Mouse (Mus musculus): Measurements from ENCODE around the gene Armc7.
"Not testable (repeated sequence)": the region's sequence is repeated elsewhere in the genome, so short reads cannot be mapped to it uniquely, and the experiment has no call there.

DNA sequence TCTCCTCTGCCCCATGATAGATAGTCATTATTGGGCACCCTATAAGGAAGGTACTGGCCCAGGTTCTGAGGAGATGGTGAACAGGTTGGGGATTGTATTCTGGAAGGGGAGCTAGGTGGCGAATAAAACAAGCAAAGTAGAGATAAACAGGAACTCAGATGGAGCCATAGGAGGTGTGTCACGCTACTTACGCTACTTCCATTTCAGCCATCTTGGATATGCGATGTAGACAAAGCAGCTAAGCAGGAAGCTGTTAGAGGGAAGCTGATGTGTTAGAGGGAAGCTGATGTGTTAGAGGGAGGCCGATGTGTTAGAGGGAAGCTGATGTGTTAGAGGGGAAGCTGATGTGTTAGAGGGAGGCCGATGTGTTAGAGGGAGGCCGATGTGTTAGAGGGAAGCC is 1.9 kb downstream of the Armc7 start:
- TF ChIP-seq CTCF (IDR thresholded peaks at IDR 0.05; ENCODE audit: insufficient read depth, low read length); POLR2A (IDR thresholded peaks at IDR 0.05; ENCODE audit: borderline replicate concordance, extremely low read depth, low read depth, low read length): not testable (repeated sequence)
